Mouse (Mus musculus): ENCODE measurements around the gene Plau. TPM values are rescaled to one million over a fixed set of nuclear protein-coding genes. Genes with fewer than 3 reads are reported as not detected.

The Plau gene
- total RNA-seq, 1 experiment, result 13.7 TPM

GRCm38 (mm10) chr14:20846214-20846613, 9.8 kb downstream of the Plau start:
- TF ChIP-seq HCFC1 (IDR thresholded peaks at IDR 0.05; ENCODE audit: borderline replicate concordance, insufficient read depth, low read length) (no peak), CHD2 (IDR thresholded peaks at IDR 0.05; ENCODE audit: low read depth, low read length) (no peak), MAFK (IDR thresholded peaks at IDR 0.05; ENCODE audit: insufficient read depth, low read depth, low read length) (no peak), ZC3H11A (IDR thresholded peaks at IDR 0.05; ENCODE audit: borderline replicate concordance, low read depth, low read length) (no peak), ZNF384 (IDR thresholded peaks at IDR 0.05; ENCODE audit: low read depth, low read length) (no peak)
- no peak overlapping the region for H3K27ac ChIP-seq (ENCODE audit: insufficient read depth, low read depth, low read length, poor library complexity, severe bottlenecking)
- in situ Hi-C loops (cut with MboI; ENCODE audit: low sequenced_read_pairs in 2 of 2, unreplicated experiment in 2 of 2), result no loop called here
- no peaks in the 10 kb centered on the region for H3K9me3 ChIP-seq (ENCODE audit: control insufficient read depth, insufficient read depth, low read depth, low read length)
- H3K36me3 ChIP-seq (ENCODE audit: control insufficient read depth, insufficient read depth, low read length, poor library complexity, severe bottlenecking), result no peaks in the 10 kb centered on the region
- DNase-seq (ENCODE audit: low read depth, low spot score), result no peak
- 0 out of 2 replicates have a peak overlapping the region, but pooled peaks have one; percentile 3 for H3K9ac ChIP-seq (ENCODE audit: insufficient read depth, low read depth, low read length, poor library complexity, severe bottlenecking)
- H3K4me1 ChIP-seq (ENCODE audit: control insufficient read depth in 2 of 2, insufficient read depth in 2 of 2, low read length in 2 of 2, poor library complexity in 1 of 2), result peaks cover 4 to 17% of the 10 kb centered on the region in 2 experiments; a peak in 3 of 4 replicates
- H3K4me3 ChIP-seq (ENCODE audit: insufficient read depth in 1 of 2, low read depth in 1 of 2, low read length in 2 of 2, poor library complexity in 1 of 2, severe bottlenecking in 1 of 2), result peak overlapping the region in 1 of 2 experiments; percentile 53; a peak in 2 of 4 replicates

- Histone ChIP-seq H3K36me3 (ENCODE audit: control insufficient read depth, insufficient read depth, low read length, poor library complexity, severe bottlenecking) (no peaks in the 10 kb centered on the region), H3K4me3 (ENCODE audit: insufficient read depth in 1 of 2, low read depth in 1 of 2, low read length in 2 of 2, poor library complexity in 1 of 2, severe bottlenecking in 1 of 2) (no peak overlapping the region), H3K9me3 (ENCODE audit: control insufficient read depth, insufficient read depth, low read depth, low read length) (no peaks in the 10 kb centered on the region), H3K27ac (ENCODE audit: insufficient read depth, low read depth, low read length, poor library complexity, severe bottlenecking) (no peak overlapping the region), H3K4me1 (ENCODE audit: control insufficient read depth in 2 of 2, insufficient read depth in 2 of 2, low read length in 2 of 2, poor library complexity in 1 of 2) (peaks cover 4 to 17% of the 10 kb centered on the region in 2 experiments; a peak in 3 of 4 replicates), H3K9ac (ENCODE audit: insufficient read depth, low read depth, low read length, poor library complexity, severe bottlenecking) (no peak overlapping the region)
- in situ Hi-C loops (cut with MboI; ENCODE audit: low sequenced_read_pairs in 2 of 2, unreplicated experiment in 2 of 2), result no loop called here
- no peak for TF ChIP-seq HCFC1 (IDR thresholded peaks at IDR 0.05; ENCODE audit: borderline replicate concordance, insufficient read depth, low read length)
- TF ChIP-seq MAFK (IDR thresholded peaks at IDR 0.05; ENCODE audit: insufficient read depth, low read depth, low read length), result no peak
- no peak for TF ChIP-seq ZC3H11A (IDR thresholded peaks at IDR 0.05; ENCODE audit: borderline replicate concordance, low read depth, low read length)
- no peak for TF ChIP-seq CHD2 (IDR thresholded peaks at IDR 0.05; ENCODE audit: low read depth, low read length)
- TF ChIP-seq ZNF384 (IDR thresholded peaks at IDR 0.05; ENCODE audit: low read depth, low read length), result no peak
- no peak for DNase-seq (ENCODE audit: low read depth, low spot score)
Measured at GRCm38 (mm10) chr14:20847637-20848129, 11.2 kb downstream of the Plau start.

- peaks cover 4 to 17% of the 10 kb centered on the region in 2 experiments; a peak in 3 of 4 replicates for H3K4me1 ChIP-seq (ENCODE audit: control insufficient read depth in 2 of 2, insufficient read depth in 2 of 2, low read length in 2 of 2, poor library complexity in 1 of 2)
- no peak overlapping the region for H3K4me3 ChIP-seq (ENCODE audit: insufficient read depth in 1 of 2, low read depth in 1 of 2, low read length in 2 of 2, poor library complexity in 1 of 2, severe bottlenecking in 1 of 2)
- no peaks in the 10 kb centered on the region for H3K36me3 ChIP-seq (ENCODE audit: control insufficient read depth, insufficient read depth, low read length, poor library complexity, severe bottlenecking)
- in situ Hi-C loops (cut with MboI; ENCODE audit: low sequenced_read_pairs in 2 of 2, unreplicated experiment in 2 of 2), result no loop called here
- H3K27ac ChIP-seq (ENCODE audit: insufficient read depth, low read depth, low read length, poor library complexity, severe bottlenecking), result no peak overlapping the region
- no peaks in the 10 kb centered on the region for H3K9me3 ChIP-seq (ENCODE audit: control insufficient read depth, insufficient read depth, low read depth, low read length)
- no peak for TF ChIP-seq HCFC1 (IDR thresholded peaks at IDR 0.05; ENCODE audit: borderline replicate concordance, insufficient read depth, low read length)
- no peak for TF ChIP-seq ZC3H11A (IDR thresholded peaks at IDR 0.05; ENCODE audit: borderline replicate concordance, low read depth, low read length)
- TF ChIP-seq MAFK (IDR thresholded peaks at IDR 0.05; ENCODE audit: insufficient read depth, low read depth, low read length), result no peak
- TF ChIP-seq CHD2 (IDR thresholded peaks at IDR 0.05; ENCODE audit: low read depth, low read length), result no peak
- no peak for TF ChIP-seq ZNF384 (IDR thresholded peaks at IDR 0.05; ENCODE audit: low read depth, low read length)
- no peak overlapping the region for H3K9ac ChIP-seq (ENCODE audit: insufficient read depth, low read depth, low read length, poor library complexity, severe bottlenecking)
- no peak for DNase-seq (ENCODE audit: low read depth, low spot score)
Measured at GRCm38 (mm10) chr14:20849753-20850152, 13.3 kb downstream of the Plau start.

- Histone ChIP-seq H3K9me3 (ENCODE audit: control insufficient read depth, insufficient read depth, low read depth, low read length) (no peaks in the 10 kb centered on the region), H3K9ac (ENCODE audit: insufficient read depth, low read depth, low read length, poor library complexity, severe bottlenecking) (no peak overlapping the region), H3K36me3 (ENCODE audit: control insufficient read depth, insufficient read depth, low read length, poor library complexity, severe bottlenecking) (no peaks in the 10 kb centered on the region), H3K27ac (ENCODE audit: insufficient read depth, low read depth, low read length, poor library complexity, severe bottlenecking) (no peak overlapping the region), H3K4me3 (ENCODE audit: insufficient read depth in 1 of 2, low read depth in 1 of 2, low read length in 2 of 2, poor library complexity in 1 of 2, severe bottlenecking in 1 of 2) (no peak overlapping the region), H3K4me1 (ENCODE audit: control insufficient read depth in 2 of 2, insufficient read depth in 2 of 2, low read length in 2 of 2, poor library complexity in 1 of 2) (peaks cover 4 to 13% of the 10 kb centered on the region in 2 experiments; a peak in 3 of 4 replicates)
- no peak for DNase-seq (ENCODE audit: low read depth, low spot score)
- no peak for TF ChIP-seq HCFC1 (IDR thresholded peaks at IDR 0.05; ENCODE audit: borderline replicate concordance, insufficient read depth, low read length)
- no peak for TF ChIP-seq CHD2 (IDR thresholded peaks at IDR 0.05; ENCODE audit: low read depth, low read length)
- TF ChIP-seq ZNF384 (IDR thresholded peaks at IDR 0.05; ENCODE audit: low read depth, low read length), result no peak
- TF ChIP-seq ZC3H11A (IDR thresholded peaks at IDR 0.05; ENCODE audit: borderline replicate concordance, low read depth, low read length), result no peak
- no peak for TF ChIP-seq MAFK (IDR thresholded peaks at IDR 0.05; ENCODE audit: insufficient read depth, low read depth, low read length)
- in situ Hi-C loops (cut with MboI; ENCODE audit: low sequenced_read_pairs in 2 of 2, unreplicated experiment in 2 of 2), result no loop called here
Measured at GRCm38 (mm10) chr14:20850498-20850897, 14.0 kb downstream of the Plau start.
